Mouse (Mus musculus) intestine, postnatal 0 days (tissue): ENCODE measurements around the gene Gp9. TPM values are rescaled to one million over a fixed set of nuclear protein-coding genes. Genes with fewer than 3 reads are reported as not detected.

Source experiments
- ATAC-seq: fragments of 200-750 bp; cut with Nextera tagmentation; 2 replicates; pipeline ENCODE4 v1.8.0; 2017; ENCODE audit warnings: mild to moderate bottlenecking, moderate TSS enrichment, moderate library complexity
- H3K27ac ChIP-seq: fragments of 300-500 bp; sonication (generic); 2 replicates; pipeline ENCODE4 v1.5.1; 2014; ENCODE audit warnings: mild to moderate bottlenecking, low read depth, low read length, moderate library complexity
- H3K27me3 ChIP-seq: fragments of 300-500 bp; sonication (generic); replicated peaks from 2 replicates; pipeline ENCODE4 v1.6.1; 2014; ENCODE audit warnings: low read length, mixed read lengths; ENCODE audit not compliant: control insufficient read depth, insufficient read depth
- H3K36me3 ChIP-seq: fragments of 300-500 bp; sonication (generic); 2 replicates; pipeline ENCODE4 v1.6.1; 2014; ENCODE audit warnings: mild to moderate bottlenecking, moderate library complexity; ENCODE audit not compliant: control insufficient read depth, insufficient read depth
- H3K4me1 ChIP-seq: fragments of 300-500 bp; sonication (generic); replicated peaks from 2 replicates; pipeline ENCODE4 v1.6.1; 2014; ENCODE audit warnings: antibody characterized with exemption, low read length, mixed read lengths; ENCODE audit not compliant: control insufficient read depth, insufficient read depth
- H3K4me2 ChIP-seq: fragments of 300-500 bp; sonication (generic); replicated peaks from 2 replicates; pipeline ENCODE4 v1.6.1; 2014; ENCODE audit warnings: low read depth, mild to moderate bottlenecking, moderate library complexity
- H3K4me3 ChIP-seq: fragments of 300-500 bp; sonication (generic); 2 replicates; pipeline ENCODE4 v1.5.1; 2014; ENCODE audit warnings: low read depth, low read length
- H3K9ac ChIP-seq: fragments of 300-500 bp; sonication (generic); 2 replicates; pipeline ENCODE4 v1.6.1; 2014; ENCODE audit warnings: mild to moderate bottlenecking, low read depth, low read length
- H3K9me3 ChIP-seq: fragments of 300-500 bp; sonication (generic); 2 replicates; pipeline ENCODE4 v1.6.1; 2016; ENCODE audit warnings: mixed run types; ENCODE audit not compliant: control insufficient read depth
- CTCF ChIP-seq: sonication (generic); IDR thresholded peaks from 2 replicates; pipeline ENCODE4 v1.5.1; 2016; ENCODE audit warnings: low read depth, mild to moderate bottlenecking, control low read depth, antibody characterized with exemption, moderate library complexity
- WGBS: fragments of 180-500 bp; shearing (Covaris S2); extraction: QIAGEN DNeasy Blood & Tissue Kit; methylation state at CpG from one replicate; pipeline ENCODE4 v1.1.7; 2014; 5-methylcytosine and 5-hydroxymethylcytosine counted together
- polyA plus RNA-seq: library from polyadenylated mRNA; unstranded; fragments of >200 nt; fragmentation: Nextera tagmentation; extraction: Ambion mirVana; gene quantifications from 2 replicates; pipeline ENCODE4 v1.2.1, GENCODE M21; 2015

Gp9 gene
- polyA plus RNA-seq, 1 experiment from 2014 or later = 2.3 TPM

GRCm38 (mm10) chr6:87812656-87813055 is 34.8 kb downstream of the Gp9 start:
- no peak overlapping the region for H3K9ac ChIP-seq
- peak overlapping the region; percentile 95 for H3K27ac ChIP-seq
- peaks cover 14% of the 10 kb centered on the region for H3K36me3 ChIP-seq
- H3K27me3 ChIP-seq = no peaks in the 10 kb centered on the region
- no peak for ATAC-seq
- no peak overlapping the region; the same call in 1 of the 2 replicates for H3K4me3 ChIP-seq
- no peaks in the 10 kb centered on the region for H3K9me3 ChIP-seq
- peak overlapping the region; percentile 87; the same call in 1 of the 2 replicates for H3K4me2 ChIP-seq
- H3K4me1 ChIP-seq = 0 out of 2 replicates have a peak, but pooled peaks cover 8% of the 10 kb centered on the region
- no peak for TF ChIP-seq CTCF
- WGBS = 87% methylated on average over 1 of the region's 1 CpGs

DNA sequence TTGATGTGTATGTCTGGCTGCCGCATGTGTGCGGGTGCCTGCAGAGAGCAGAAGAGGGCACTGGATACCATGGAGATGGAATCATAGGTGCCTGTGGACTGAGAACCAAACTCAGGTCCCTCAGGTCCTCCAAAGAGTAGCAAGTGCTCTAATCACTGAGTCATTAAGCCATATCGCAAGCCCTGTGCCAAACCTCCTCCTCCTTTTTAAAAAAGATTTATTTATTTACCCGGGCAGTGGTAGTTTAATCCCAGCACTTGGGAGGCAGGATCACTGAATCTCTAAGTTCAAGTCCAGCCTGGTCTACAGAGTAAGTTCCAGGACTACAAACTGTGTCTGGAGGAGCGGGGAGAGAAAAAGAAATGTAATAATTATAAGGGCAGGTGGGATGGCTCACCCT is 36.6 kb downstream of the Gp9 start:
- H3K4me1 ChIP-seq = 0 out of 2 replicates have a peak, but pooled peaks cover 6% of the 10 kb centered on the region
- no peaks in the 10 kb centered on the region for H3K9me3 ChIP-seq
- no peaks in the 10 kb centered on the region for H3K27me3 ChIP-seq
- WGBS = 90% methylated on average over 5 of the region's 5 CpGs
- H3K9ac ChIP-seq = no peak overlapping the region
- H3K27ac ChIP-seq = no peak overlapping the region
- peaks cover 32% of the 10 kb centered on the region for H3K36me3 ChIP-seq
- no peak for TF ChIP-seq CTCF
- H3K4me2 ChIP-seq = no peak overlapping the region
- H3K4me3 ChIP-seq = no peak overlapping the region
- no peak for ATAC-seq

DNA sequence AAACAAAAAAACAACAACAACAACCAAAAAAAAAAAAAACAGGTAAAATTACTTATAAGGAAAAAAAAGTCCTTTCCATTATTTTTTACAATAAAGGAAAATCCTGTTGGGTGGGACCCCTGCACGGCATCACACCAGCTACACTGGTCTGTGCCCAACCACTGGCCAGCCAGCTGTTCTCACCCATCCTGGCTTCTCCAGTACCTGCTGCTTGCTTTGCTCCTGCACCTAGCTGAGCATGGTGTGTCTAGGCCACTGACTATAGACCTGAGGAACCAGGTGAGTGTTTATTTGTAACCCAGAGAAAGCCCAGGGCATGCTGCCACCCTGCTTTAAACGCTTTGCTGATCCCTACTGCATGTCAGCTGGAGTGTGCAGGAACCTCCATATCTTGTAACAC is 42.5 kb downstream of the Gp9 start:
- Histone ChIP-seq H3K27me3 (no peaks in the 10 kb centered on the region), H3K4me2 (no peak overlapping the region), H3K4me3 (no peak overlapping the region), H3K9ac (no peak overlapping the region), H3K36me3 (peaks cover 80% of the 10 kb centered on the region), H3K4me1 (no peaks in the 10 kb centered on the region), H3K9me3 (no peaks in the 10 kb centered on the region), H3K27ac (no peak overlapping the region)
- ATAC-seq = no peak
- WGBS = 92% methylated on average over 2 of the region's 2 CpGs
- no peak for TF ChIP-seq CTCF

Other genes with a start within 250 kb of the Gp9 start
- gene Arhgap25, start 244.8 kb upstream of the Gp9 start, polyA plus RNA-seq = 1.5 and 2.1 TPM in 2 replicates
- 0.63 and 1.0 TPM in 2 replicates for gene Prokr1, start 187.3 kb upstream of the Gp9 start, polyA plus RNA-seq
- gene Aplf, start 105.9 kb upstream of the Gp9 start, polyA plus RNA-seq = 7.4 and 7.9 TPM in 2 replicates
- gene Efcc1, start 47.2 kb upstream of the Gp9 start, polyA plus RNA-seq = 0.86 and 0.98 TPM in 2 replicates
- 25.5 and 25.9 TPM in 2 replicates for gene Rab43, start 34.1 kb downstream of the Gp9 start, polyA plus RNA-seq
- 1.3 and 2.0 TPM in 2 replicates for gene Gm45140, start 57.7 kb downstream of the Gp9 start, polyA plus RNA-seq
- gene Isy1, start 60.7 kb downstream of the Gp9 start, polyA plus RNA-seq = 24.5 and 26.4 TPM in 2 replicates
- gene Cnbp, start 73.0 kb downstream of the Gp9 start, polyA plus RNA-seq = 385 and 395 TPM in 2 replicates
- gene Copg1, start 109.7 kb downstream of the Gp9 start, polyA plus RNA-seq = 88.5 and 89.5 TPM in 2 replicates
- gene Hmces, start 135.9 kb downstream of the Gp9 start, polyA plus RNA-seq = 17.9 and 19.3 TPM in 2 replicates
- 15.4 and 17.5 TPM in 2 replicates for gene H1fx, start 203.6 kb downstream of the Gp9 start, polyA plus RNA-seq